Mouse (Mus musculus): ENCODE measurements around the gene Cmtm2a. TPM values are rescaled to one million over a fixed set of nuclear protein-coding genes. Genes with fewer than 3 reads are reported as not detected.

Cmtm2a gene
- not detected in 2 replicates for polyA plus RNA-seq (2012)

DNA sequence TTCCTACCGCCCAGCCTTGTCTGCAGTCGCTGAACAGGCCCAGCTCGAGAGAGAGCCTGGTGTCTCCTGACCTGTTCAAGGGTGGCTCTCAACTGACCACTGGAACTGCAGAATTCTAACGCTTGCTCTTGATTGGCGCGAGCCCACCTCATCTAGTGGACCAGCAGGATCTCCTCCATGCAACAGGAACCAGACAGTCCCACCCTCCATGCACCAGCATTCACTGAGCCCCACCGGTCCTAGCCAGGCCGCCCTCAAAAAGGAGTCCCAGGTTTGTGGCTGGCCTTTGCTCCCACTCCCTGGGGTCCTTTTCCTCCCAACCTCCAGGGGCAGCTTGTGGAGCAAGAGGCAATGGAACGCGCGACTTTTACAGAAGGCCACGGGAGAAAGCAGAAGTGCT, at the start of gene Cmtm2a:
Gene Cmtm2a (minus strand): TSS at position 101 of the 400 bp plus-strand sequence.

DNA sequence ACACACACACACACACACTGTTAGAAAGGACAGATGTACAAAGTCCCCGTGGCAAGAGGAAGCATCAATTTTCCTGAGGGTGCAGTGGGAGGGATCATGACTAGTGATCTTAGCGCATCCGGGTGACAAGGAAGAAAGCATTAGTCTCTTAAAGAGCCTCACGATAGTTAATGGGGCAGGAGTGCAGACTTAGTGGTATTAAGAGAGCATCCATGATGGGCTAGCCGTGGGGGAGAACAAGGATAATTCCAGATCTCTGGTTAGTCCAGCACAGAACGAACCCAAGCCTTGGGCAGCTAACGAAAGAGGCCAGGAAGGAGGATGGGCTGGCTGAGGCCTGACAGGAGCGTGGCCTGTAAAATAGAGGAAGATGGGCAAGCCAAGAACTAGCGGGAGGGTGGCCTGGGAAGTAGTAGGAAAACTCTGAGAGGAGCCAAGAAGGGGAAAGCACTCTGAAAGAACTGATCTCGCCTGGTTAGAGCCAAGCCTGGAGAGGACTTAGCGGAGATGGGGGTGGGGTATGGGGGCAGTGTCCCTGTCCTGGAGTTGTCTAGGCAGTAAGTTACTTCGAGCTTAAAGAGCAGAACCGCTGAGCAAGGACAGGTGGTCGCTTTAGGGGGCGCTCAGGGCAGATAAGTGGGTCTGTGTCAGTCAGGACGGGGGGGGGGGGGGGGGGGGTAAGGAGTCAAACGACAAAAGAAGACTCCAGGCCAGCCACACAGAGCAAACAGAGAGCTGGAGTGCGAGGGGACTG, 46.4 kb upstream of the Cmtm2a start, which contains the start of gene Cmtm3:
Gene Cmtm3 (plus strand): TSS at position 182 of the 754 bp plus-strand sequence.

DNA sequence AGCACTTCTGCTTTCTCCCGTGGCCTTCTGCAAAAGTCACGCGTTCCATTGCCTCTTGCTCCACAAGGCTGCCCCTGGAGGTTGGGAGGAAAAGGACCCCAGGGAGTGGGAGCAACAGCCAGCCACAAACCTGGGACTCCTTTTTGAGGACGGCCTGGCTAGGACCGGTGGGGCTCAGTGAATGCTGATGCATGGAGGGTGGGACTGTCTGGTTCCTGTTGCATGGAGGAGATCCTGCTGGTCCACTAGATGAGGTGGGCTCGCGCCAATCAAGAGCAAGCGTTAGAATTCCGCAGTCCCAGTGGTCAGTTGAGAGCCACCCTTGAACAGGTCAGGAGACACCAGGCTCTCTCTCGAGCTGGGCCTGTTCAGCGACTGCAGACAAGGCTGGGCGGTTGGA, 28.9 kb upstream of the Cmtm2a start, which contains the start of gene Cmtm2b:
Gene Cmtm2b (plus strand): TSS at position 301 of the 400 bp plus-strand sequence.

DNA sequence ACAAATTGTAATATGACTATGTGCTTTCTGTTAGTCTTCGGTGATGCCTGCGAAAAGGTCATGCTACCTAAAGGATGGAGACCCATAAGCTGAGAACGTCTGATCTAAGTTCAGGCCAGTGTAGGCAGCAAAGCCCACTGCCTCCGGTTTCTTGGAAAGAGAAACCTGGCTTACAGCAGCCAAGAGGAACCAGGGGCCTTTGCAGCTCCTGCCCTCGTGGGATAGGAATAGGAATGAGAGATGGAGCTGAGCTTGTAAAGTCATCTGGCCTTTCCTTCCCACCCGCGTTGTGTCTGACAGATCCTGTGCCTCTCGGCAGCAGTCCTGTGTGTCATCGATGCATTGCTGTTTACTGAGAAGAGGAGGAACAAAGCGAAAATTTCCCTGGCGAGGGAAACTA, 28.3 kb upstream of the Cmtm2a start, which contains the start of gene Gm11020:
Gene Gm11020 (plus strand): TSS at position 301 of the 400 bp plus-strand sequence.

DNA sequence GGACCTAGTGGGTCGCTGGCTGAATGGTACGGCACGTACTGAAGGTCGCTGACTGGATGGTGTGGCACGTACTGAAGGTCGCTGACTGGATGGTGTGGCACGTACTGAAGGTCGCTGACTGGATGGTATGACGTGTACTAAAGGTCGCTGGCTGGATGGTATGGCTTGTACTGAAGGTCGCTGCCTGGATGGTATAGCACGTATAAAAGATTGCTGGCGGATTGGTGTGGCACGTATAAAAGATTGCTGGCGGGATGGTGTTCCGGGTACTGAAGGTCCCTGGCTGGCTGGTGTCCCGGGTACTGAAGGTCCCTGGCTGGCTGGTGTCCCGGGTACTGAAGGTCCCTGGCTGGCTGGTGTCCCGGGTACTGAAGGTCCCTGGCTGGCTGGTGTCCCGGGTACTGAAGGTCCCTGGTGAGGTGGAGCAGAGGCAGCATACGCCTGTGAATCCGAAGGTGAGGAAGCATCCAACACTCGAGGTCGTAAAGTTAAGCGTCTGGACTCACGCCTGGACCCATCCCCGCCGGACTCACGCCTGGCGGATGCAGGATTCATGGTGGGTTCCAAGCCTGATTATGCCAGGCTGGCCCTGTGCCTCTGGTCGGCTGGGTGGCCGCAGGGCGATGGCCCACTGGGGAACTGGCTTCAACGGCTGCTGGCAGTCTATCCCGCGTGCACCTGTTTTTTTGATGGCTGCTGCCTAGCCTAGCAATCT, 16.6 kb upstream of the Cmtm2a start, which contains the start of the genes Gm45711 and Cmtm1:
Gene Gm45711 (minus strand): TSS at position 641 of the 715 bp plus-strand sequence.
Gene Cmtm1 (minus strand): TSS at position 705 of the 715 bp plus-strand sequence.

DNA sequence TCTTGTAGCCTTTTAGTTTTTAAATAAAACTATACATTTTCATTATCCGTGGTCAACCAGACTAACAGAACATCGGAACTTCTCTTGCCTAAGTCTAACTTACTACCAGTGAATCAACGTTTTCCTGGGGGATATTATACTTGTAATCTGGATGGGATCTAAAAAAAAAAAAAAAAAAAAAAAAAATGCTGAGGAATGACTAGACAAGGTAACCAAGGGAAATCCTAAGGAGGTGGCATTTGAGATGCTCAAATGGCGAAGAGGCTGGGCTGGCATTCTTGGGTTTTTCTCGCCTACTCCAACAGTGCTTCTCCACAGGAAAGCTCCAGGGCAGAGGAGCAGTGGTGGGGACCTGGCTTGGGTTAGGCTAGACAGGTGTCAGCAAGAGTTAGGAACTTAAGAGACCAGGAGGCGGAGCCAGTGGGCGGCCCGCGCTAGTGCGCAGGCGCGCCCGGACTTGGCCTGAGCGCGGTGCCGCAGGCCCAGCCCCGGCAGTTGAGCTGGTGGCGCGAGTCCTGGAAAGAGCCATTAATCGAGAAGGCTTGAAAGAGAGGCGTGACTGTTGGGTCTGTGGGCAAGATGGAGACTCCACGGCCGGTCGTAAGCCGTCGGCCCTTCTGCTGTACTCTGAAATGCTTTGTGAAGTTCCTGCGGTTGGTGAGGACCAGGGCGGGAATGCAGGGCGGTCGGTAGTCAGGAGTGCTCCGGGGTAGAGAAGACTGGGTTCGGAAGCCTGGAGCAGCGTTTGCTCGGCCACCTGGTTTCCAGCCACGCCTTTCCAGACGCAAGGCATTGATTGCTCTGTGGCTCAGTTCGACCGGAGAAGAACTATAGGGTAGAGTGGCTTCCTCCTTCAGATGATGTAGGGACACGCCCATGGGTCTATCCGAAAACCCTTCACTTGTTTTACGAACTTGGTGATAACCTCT, 42.3 kb downstream of the Cmtm2a start, which contains the start of gene Cklf:
Gene Cklf (plus strand): TSS at position 423 of the 929 bp plus-strand sequence.

DNA sequence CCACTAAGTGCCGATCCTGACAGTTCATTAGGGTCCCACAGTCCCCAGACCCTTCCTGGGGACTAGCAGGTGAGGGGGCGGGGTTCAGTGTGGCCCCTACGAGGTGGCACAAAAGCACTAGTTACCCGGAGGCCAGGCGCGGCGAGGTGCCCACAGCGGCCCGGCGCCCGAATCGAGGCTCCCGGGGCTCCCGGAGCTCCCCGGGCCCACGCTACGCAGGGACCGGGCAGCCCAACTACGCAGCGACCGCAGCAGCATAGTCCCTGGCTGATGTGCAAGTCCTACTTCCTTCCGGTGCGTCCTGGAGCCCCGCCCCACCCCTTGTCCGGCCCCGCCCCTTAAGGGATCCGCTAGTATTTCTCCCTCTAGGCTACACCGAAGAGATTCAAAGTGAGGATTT, 44.7 kb downstream of the Cmtm2a start, which contains the start of gene Tk2:
Gene Tk2 (minus strand): TSS at position 283 of the 400 bp plus-strand sequence.

Other genes starting within 250 kb of the Cmtm2a start
- gene Cdh5, start 191.6 kb downstream of the Cmtm2a start, polyA plus RNA-seq (2012), result 0.01 TPM in 1 of 2 replicates, not detected in the other
- not detected in 2 replicates for gene Bean1, start 122.7 kb downstream of the Cmtm2a start, polyA plus RNA-seq (2012)
- gene Tk2, start 44.6 kb downstream of the Cmtm2a start, polyA plus RNA-seq (2012), result 15.8 and 17.6 TPM in 2 replicates
- gene Cklf, start 42.3 kb downstream of the Cmtm2a start, polyA plus RNA-seq (2012), result 6.2 and 11.1 TPM in 2 replicates
- not detected in 2 replicates for gene Gm45711, start 16.9 kb upstream of the Cmtm2a start, polyA plus RNA-seq (2012)
- gene Cmtm1, start 17.0 kb upstream of the Cmtm2a start, polyA plus RNA-seq (2012), result not detected in 2 replicates
- not detected in 2 replicates for gene Gm11020, start 28.4 kb upstream of the Cmtm2a start, polyA plus RNA-seq (2012)
- gene Cmtm2b, start 29.0 kb upstream of the Cmtm2a start, polyA plus RNA-seq (2012), result not detected in 2 replicates
- gene Cmtm3, start 46.2 kb upstream of the Cmtm2a start, polyA plus RNA-seq (2012), result 79.5 and 81.5 TPM in 2 replicates
- gene Cmtm4, start 102.6 kb upstream of the Cmtm2a start, polyA plus RNA-seq (2012), result 0.90 and 0.96 TPM in 2 replicates
- 13.9 and 20.8 TPM in 2 replicates for gene Dync1li2, start 149.9 kb upstream of the Cmtm2a start, polyA plus RNA-seq (2012)
- 0.03 TPM in 1 of 2 replicates, not detected in the other for gene Terb1, start 216.7 kb upstream of the Cmtm2a start, polyA plus RNA-seq (2012)
- 7.5 and 9.9 TPM in 2 replicates for gene Nae1, start 241.5 kb upstream of the Cmtm2a start, polyA plus RNA-seq (2012)
- 0.45 and 0.70 TPM in 2 replicates for gene Car7, start 241.5 kb upstream of the Cmtm2a start, polyA plus RNA-seq (2012)